Mouse (Mus musculus): ENCODE results near the gene Rab35. TPM values are rescaled to one million over a fixed set of nuclear protein-coding genes. Genes with fewer than 3 reads are reported as not detected.

The Rab35 gene
- polyA plus RNA-seq, 1 experiment, result 50.3 TPM

GRCm38 (mm10) chr5:115657234-115657633 lies 25.5 kb downstream of the Rab35 start:
- no peaks in the 10 kb centered on the region for H3K27me3 ChIP-seq (replicated peaks; ENCODE audit: control insufficient read depth, insufficient read depth, low read length)
- no peak overlapping the region for H3K27ac ChIP-seq (ENCODE audit: insufficient read depth, low read depth, low read length)
- H3K4me1 ChIP-seq (ENCODE audit: control insufficient read depth, insufficient read depth, low read length), result peaks cover 3% of the 10 kb centered on the region; the same call in 1 of the 2 replicates
- WGBS, result 75% methylated on average over 1 of the region's 1 CpGs
- H3K36me3 ChIP-seq (ENCODE audit: control insufficient read depth, insufficient read depth, low read length), result no peaks in the 10 kb centered on the region
- DNase-seq, result no peak
- TF ChIP-seq CTCF (conservative IDR thresholded peaks at IDR 0.05; ENCODE audit: insufficient read depth, insufficient read length, low read depth, low read length) (no peak), POLR2A (IDR thresholded peaks at IDR 0.05; ENCODE audit: low read depth, low read length) (no peak)
- no peak overlapping the region for H3K4me3 ChIP-seq (ENCODE audit: insufficient read depth, low read depth, low read length)

DNA sequence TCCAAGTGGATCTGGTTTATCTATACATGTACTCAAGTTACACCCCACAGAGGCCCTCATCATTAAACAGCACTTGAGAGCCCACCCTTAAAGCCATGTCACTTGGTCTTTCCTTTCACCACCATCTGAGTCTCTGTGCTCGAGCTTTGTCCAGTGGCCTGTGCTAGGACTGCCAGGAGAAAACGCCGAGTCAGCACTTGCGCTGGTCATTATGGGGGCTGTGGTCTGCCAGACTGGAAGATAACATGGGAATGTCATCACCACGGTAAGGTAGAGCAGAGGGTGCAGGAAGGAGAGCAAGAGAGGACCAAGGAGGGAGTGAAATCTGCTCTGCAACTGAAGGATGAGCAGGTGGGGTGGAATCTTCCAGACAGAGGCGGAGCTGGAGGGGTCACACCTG lies 26.6 kb downstream of the Rab35 start:
- Histone ChIP-seq H3K36me3 (ENCODE audit: control insufficient read depth, insufficient read depth, low read length) (no peaks in the 10 kb centered on the region), H3K27ac (ENCODE audit: insufficient read depth, low read depth, low read length) (no peak overlapping the region), H3K4me3 (ENCODE audit: insufficient read depth, low read depth, low read length) (no peak overlapping the region), H3K4me1 (ENCODE audit: control insufficient read depth, insufficient read depth, low read length) (no peaks in the 10 kb centered on the region), H3K27me3 (replicated peaks; ENCODE audit: control insufficient read depth, insufficient read depth, low read length) (no peaks in the 10 kb centered on the region)
- 74% methylated on average over 6 of the region's 6 CpGs for WGBS
- TF ChIP-seq CTCF (conservative IDR thresholded peaks at IDR 0.05; ENCODE audit: insufficient read depth, insufficient read length, low read depth, low read length) (no peak), POLR2A (IDR thresholded peaks at IDR 0.05; ENCODE audit: low read depth, low read length) (no peak)
- no peak for DNase-seq

GRCm38 (mm10) chr5:115662658-115663057 lies 30.9 kb downstream of the Rab35 start:
- Histone ChIP-seq H3K27ac (ENCODE audit: insufficient read depth, low read depth, low read length) (no peak overlapping the region), H3K4me1 (ENCODE audit: control insufficient read depth, insufficient read depth, low read length) (no peaks in the 10 kb centered on the region), H3K27me3 (replicated peaks; ENCODE audit: control insufficient read depth, insufficient read depth, low read length) (no peaks in the 10 kb centered on the region), H3K36me3 (ENCODE audit: control insufficient read depth, insufficient read depth, low read length) (no peaks in the 10 kb centered on the region), H3K4me3 (ENCODE audit: insufficient read depth, low read depth, low read length) (no peak overlapping the region)
- WGBS, result 80% methylated on average over 22 of the region's 22 CpGs
- no peak for DNase-seq
- TF ChIP-seq POLR2A (IDR thresholded peaks at IDR 0.05; ENCODE audit: low read depth, low read length) (no peak), CTCF (conservative IDR thresholded peaks at IDR 0.05; ENCODE audit: insufficient read depth, insufficient read length, low read depth, low read length) (no peak)

GRCm38 (mm10) chr5:115666366-115667065 lies 34.8 kb downstream of the Rab35 start:
- no peaks in the 10 kb centered on the region for H3K27me3 ChIP-seq (replicated peaks; ENCODE audit: control insufficient read depth, insufficient read depth, low read length)
- TF ChIP-seq CTCF (conservative IDR thresholded peaks at IDR 0.05; ENCODE audit: insufficient read depth, insufficient read length, low read depth, low read length) (no peak), POLR2A (IDR thresholded peaks at IDR 0.05; ENCODE audit: low read depth, low read length) (no peak)
- H3K27ac ChIP-seq (ENCODE audit: insufficient read depth, low read depth, low read length), result no peak overlapping the region
- no peaks in the 10 kb centered on the region for H3K36me3 ChIP-seq (ENCODE audit: control insufficient read depth, insufficient read depth, low read length)
- H3K4me1 ChIP-seq (ENCODE audit: control insufficient read depth, insufficient read depth, low read length), result no peaks in the 10 kb centered on the region
- peak; percentile 59 for DNase-seq
- WGBS, result 57% methylated on average over 8 of the region's 8 CpGs
- no peak overlapping the region for H3K4me3 ChIP-seq (ENCODE audit: insufficient read depth, low read depth, low read length)

DNA sequence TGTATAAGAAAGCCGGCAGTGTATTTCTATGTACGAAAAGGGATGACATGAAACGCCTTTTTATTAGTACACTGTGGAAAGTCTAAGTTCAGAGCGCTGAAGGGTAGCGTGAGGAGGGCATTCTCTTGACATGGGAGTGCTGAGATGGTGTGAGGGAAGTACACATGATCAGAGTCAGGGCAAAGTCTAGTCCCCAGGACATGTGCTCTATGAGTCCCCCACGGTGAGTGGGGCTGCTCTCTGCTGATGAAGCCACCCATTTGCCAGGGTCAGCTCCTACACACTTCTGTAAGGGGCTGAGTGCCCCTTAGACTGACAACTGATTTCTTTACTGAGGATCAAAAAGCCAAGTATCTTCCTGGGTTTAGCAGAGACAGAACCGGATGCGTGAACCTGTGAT lies 35.5 kb downstream of the Rab35 start:
- no peak overlapping the region for H3K4me3 ChIP-seq (ENCODE audit: insufficient read depth, low read depth, low read length)
- H3K4me1 ChIP-seq (ENCODE audit: control insufficient read depth, insufficient read depth, low read length), result no peaks in the 10 kb centered on the region
- no peaks in the 10 kb centered on the region for H3K36me3 ChIP-seq (ENCODE audit: control insufficient read depth, insufficient read depth, low read length)
- peak; percentile 80 for DNase-seq
- H3K27me3 ChIP-seq (replicated peaks; ENCODE audit: control insufficient read depth, insufficient read depth, low read length), result no peaks in the 10 kb centered on the region
- H3K27ac ChIP-seq (ENCODE audit: insufficient read depth, low read depth, low read length), result no peak overlapping the region
- WGBS, result 63% methylated on average over 8 of the region's 8 CpGs
- TF ChIP-seq POLR2A (IDR thresholded peaks at IDR 0.05; ENCODE audit: low read depth, low read length) (no peak), CTCF (conservative IDR thresholded peaks at IDR 0.05; ENCODE audit: insufficient read depth, insufficient read length, low read depth, low read length) (no peak)

- Histone ChIP-seq H3K27ac (ENCODE audit: insufficient read depth, low read depth, low read length) (no peak overlapping the region), H3K27me3 (replicated peaks; ENCODE audit: control insufficient read depth, insufficient read depth, low read length) (no peaks in the 10 kb centered on the region), H3K36me3 (ENCODE audit: control insufficient read depth, insufficient read depth, low read length) (no peaks in the 10 kb centered on the region), H3K4me3 (ENCODE audit: insufficient read depth, low read depth, low read length) (no peak overlapping the region), H3K4me1 (ENCODE audit: control insufficient read depth, insufficient read depth, low read length) (no peaks in the 10 kb centered on the region)
- no peak for DNase-seq
- WGBS, result 48% methylated on average over 7 of the region's 7 CpGs
- no peak for TF ChIP-seq CTCF (conservative IDR thresholded peaks at IDR 0.05; ENCODE audit: insufficient read depth, insufficient read length, low read depth, low read length)
- no peak for TF ChIP-seq POLR2A (IDR thresholded peaks at IDR 0.05; ENCODE audit: low read depth, low read length)
These were observed 36.2 kb downstream of the Rab35 start for GRCm38 (mm10) chr5:115667894-115668293.

- WGBS, result 88% methylated on average over 12 of the region's 12 CpGs
- Histone ChIP-seq H3K27ac (ENCODE audit: insufficient read depth, low read depth, low read length) (no peak overlapping the region), H3K4me3 (ENCODE audit: insufficient read depth, low read depth, low read length) (no peak overlapping the region), H3K4me1 (ENCODE audit: control insufficient read depth, insufficient read depth, low read length) (no peaks in the 10 kb centered on the region), H3K27me3 (replicated peaks; ENCODE audit: control insufficient read depth, insufficient read depth, low read length) (no peaks in the 10 kb centered on the region), H3K36me3 (ENCODE audit: control insufficient read depth, insufficient read depth, low read length) (no peaks in the 10 kb centered on the region)
- DNase-seq, result no peak
- TF ChIP-seq POLR2A (IDR thresholded peaks at IDR 0.05; ENCODE audit: low read depth, low read length), result no peak
These were observed 37.3 kb downstream of the Rab35 start for GRCm38 (mm10) chr5:115668986-115669385.
